Mouse (Mus musculus) erythroblast, adult 5-6 weeks (primary cell): ENCODE measurements around the gene March1. TPM values are rescaled to one million over a fixed set of nuclear protein-coding genes. Genes with fewer than 3 reads are reported as not detected.

Experiments used
- ATAC-seq: replicated peaks from 2 replicates; pipeline ENCODE4 v1.8.0; 2016; ENCODE audit warnings: moderate number of reproducible peaks, mild to moderate bottlenecking, moderate TSS enrichment, inconsistent platforms; ENCODE audit not compliant: poor library complexity, low FRiP score, severe bottlenecking
- total RNA-seq, 2 experiments: library from RNA; stranded (forward) in 1 of 2; stranded (reverse) in 1 of 2; fragments of 150-400 nt in 1 of 2; fragments of 200-764, 138-1000 nt in 1 of 2; gene quantifications; 2 replicates each; pipeline versions ENCODE4 v1.2.3 to v1.2.4; 2015 to 2017; ENCODE audit warnings: low replicate concordance in 2 of 2

March1 gene
- 6.3 and 7.7 TPM in 2 replicates for total RNA-seq (2015; ENCODE audit: low replicate concordance)
- 5.4 and 7.4 TPM in 2 replicates for total RNA-seq (2017; ENCODE audit: low replicate concordance)

GRCm38 (mm10) chr8:65617871-65618751 lies at the start of gene March1:
Gene March1, plus strand, starts transcription at chr8:65617900.
- no peak for ATAC-seq

DNA sequence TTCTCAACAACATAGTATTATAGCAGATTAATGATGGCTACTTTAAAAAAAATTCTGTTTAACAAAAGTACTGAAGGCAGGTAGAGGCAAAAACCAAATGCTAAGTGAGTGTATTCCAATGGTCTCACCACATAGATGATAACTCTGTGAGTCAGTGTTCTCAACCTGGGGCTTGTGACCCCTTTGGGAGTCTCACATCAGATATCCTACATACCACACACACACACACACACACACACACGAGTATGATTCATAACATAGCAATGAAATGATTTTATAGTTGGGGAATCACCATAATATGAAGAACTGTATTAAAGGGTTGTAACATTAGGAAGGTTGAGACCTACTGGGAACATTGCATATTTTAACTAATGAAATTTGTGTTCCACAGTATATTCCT lies 30.8 kb upstream of the March1 start:
- no peak for ATAC-seq

DNA sequence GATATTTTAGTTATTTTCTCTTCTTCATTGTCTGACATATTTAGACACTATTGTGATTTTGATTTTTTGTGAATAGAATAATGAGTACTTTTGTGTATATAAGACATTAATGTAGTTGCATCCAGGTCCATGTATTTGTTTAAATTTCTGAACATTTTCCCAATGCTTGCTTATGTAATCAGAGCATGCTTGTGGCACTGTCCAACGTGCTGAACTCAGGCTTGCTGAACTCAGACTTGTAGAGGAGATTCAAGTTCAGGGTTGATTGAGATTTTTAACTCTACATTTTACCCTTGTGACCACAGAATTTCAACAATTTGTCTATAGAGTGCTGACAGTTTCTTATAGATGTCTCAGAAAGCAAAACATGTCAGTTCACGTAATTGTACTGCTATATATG lies 14.5 kb upstream of the March1 start:
- no peak for ATAC-seq

GRCm38 (mm10) chr8:65609509-65609908 lies 8.2 kb upstream of the March1 start:
- no peak for ATAC-seq

DNA sequence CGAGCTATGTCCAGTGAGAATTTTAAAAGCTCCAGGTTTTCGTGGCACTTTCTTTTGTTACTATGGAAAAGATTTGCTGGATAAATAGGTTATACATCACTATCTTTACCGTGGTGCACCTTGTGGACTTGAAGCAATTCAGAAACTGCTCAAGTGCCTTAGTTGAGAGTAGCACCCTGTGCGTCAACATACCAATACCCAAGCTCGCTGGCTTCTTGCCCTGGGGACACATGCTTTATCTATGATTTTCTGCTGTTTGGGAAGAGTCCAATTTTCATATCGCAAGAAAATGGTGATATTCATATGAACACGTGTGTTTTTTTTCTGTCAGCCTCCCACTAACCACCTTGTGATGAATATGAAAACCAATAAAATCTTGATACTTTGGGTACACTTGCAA lies 1.3 kb downstream of the March1 start:
- ATAC-seq: no peak

DNA sequence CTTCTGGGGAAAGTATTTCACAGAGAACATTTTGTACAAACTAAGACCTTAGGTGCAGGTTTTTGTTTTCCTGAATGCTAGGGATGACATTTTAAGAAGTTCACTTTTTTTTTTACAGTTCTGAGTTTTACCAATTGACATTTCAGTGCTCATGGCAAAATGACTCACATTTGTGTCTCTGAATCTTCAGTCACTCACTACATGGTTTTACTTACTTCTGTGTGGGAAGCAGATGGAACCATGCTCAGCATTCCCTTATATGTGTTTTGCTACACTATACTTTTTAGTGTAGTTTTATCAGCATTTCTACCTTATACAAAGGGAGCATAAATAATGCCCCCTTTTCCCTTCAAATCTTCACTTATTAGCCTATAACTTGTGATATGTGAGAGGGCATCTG lies 27.2 kb downstream of the March1 start:
- no peak for ATAC-seq

DNA sequence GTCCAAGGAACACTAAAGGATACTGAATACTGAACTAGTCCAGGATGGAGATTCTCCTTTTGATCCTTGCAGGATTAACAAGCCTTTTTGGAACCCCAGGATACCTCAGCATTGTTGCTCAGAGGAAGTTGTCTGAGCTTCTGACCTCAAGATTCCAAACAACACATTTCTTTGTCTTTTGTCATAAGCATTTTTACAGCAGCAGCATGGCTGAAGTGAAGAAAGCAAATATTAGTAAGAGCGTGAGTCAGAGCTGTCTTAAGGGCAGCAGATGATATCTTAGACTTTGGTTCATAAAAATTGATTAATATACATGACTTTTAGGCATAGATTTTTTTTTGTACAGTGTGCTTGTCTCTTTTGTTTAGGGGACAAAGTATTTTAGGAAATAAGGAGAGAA lies 27.8 kb downstream of the March1 start:
- no peak for ATAC-seq

- no peak for ATAC-seq
Observed at GRCm38 (mm10) chr8:65645945-65646344, 28.2 kb downstream of the March1 start.

GRCm38 (mm10) chr8:65655924-65656323 lies 38.2 kb downstream of the March1 start:
- ATAC-seq: no peak

GRCm38 (mm10) chr8:65661885-65662284 lies 44.2 kb downstream of the March1 start:
- ATAC-seq: no peak

DNA sequence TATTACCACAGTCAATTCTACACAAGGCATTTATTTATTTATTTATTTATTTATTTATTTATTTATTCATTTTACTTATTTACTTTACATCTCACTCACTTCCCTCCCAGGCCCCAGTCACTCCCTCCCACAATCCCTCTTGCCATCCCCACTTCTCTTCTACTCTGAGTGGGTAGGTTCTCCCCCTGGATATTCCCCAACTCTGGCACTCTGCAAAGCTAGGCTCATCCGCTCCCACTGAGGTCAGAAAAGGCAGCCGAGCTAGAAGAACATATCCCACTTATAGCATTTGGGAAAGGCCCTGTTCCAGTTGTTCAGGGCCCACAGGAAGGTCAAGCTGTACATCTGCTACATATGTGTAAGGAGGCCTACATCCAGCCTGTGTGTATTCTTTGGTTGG lies 48.1 kb downstream of the March1 start:
- no peak for ATAC-seq

GRCm38 (mm10) chr8:65743066-65743465 lies 125.4 kb downstream of the March1 start:
- no peak for ATAC-seq

DNA sequence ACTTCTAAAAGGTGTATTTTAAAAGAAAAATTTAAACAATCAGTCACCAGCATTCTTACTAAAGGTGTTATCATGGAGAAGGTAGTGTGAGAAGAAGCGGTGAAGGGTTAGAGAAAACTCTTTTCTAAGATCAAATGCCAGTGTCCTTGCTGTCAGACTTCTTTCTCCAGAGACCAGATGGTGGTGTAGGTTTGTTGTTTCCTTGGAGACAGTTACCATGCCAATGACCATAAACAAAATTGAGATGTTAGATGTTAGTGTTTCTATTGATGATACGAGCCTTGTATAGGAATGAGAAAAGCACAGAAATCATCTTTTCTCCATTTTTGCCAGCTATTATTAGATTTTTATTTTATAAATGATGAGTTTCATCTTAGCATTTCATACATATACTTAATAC lies 158.1 kb downstream of the March1 start:
- no peak for ATAC-seq

- ATAC-seq: no peak
Observed at GRCm38 (mm10) chr8:65781156-65781555, 163.5 kb downstream of the March1 start.

DNA sequence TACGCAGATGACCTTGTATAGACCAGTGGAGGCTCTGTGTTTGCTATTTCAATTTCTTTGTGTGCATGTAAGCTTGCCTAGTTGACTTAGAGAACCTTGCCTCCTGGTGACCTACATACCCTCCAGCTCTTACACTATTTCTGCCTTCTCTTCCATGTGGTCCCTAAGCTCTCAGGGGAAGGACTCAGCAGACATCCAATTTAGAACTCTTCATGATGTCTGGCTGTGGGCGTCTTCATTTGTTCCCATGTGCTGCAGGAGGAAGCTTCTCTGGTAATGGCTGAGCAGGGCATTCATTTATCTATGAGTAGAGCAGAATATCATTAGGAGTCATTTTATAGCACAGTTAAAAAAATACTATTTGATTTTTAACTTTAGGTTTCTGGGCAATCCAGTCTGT lies 195.3 kb downstream of the March1 start:
- no peak for ATAC-seq

DNA sequence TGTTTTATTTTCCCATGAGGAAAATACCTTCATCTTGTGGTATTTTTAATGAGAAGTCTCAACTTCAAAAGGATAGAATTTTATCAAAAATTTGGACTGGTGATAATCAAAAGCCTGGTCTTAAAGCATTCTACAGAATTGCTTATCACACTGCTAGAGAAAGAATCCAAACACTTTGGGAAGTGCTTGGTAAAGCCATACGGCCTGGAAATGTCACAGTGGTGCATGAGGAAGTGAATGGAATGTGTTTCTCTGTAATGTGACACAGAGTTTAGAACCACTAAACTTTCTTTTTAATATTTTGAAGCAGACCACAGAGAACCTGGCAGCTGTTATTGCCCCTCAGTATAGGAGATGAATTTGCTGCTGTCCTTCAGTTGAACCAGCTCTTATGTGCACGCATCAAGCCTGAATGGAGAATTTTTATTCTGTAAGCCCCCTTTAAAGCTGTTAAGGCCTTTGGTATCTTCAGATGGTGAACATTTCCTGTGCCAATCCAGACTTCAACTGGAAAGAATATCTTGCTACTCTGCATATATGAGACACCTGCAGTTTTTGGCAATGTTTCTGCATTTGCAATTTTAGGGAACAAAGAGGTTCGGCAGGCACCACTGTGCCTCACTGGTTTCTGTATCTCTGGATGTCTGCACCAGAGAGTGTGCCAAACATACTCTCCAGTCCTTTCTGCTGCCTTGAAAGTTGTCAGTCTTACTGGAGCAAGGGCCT lies 304.8 kb downstream of the March1 start:
- no peak for ATAC-seq

DNA sequence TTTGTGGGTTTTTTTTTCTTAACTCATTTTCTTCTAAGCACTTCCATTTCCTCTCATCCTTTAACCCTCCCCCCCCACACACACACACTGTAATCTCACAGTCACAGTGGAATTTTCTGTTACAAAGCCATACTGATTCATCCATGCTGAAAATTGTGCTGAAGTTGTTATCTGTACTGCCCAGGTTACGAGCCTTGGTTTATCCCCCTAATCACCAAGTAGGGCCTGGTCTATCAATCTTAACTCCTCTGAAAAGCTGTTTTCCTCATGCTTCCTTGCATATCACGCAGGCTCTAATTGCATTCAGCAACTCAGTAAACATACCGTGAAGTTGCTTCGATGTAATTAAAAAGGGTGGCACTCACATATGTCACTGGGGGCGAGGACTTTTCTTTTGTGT lies 339.2 kb downstream of the March1 start:
- no peak for ATAC-seq

DNA sequence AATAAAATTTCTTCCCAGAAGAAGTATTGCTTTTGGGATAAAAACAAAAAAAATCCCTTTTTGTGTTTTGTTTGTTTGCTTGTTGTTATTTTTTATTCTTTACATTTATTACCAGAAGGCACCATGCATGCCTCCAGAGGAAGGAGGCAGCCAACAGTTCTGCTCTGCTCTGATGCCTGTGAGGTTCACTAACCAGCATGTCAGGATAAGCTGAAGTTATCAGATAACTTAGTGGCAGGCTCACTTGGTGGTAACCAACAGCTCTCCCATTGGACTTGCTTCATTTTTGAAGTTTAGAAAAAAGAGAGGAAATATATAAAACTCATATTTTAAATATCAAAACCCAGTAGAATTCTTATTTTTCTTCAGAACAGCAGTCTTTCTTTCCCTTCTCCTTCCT lies 339.8 kb downstream of the March1 start:
- ATAC-seq: no peak

DNA sequence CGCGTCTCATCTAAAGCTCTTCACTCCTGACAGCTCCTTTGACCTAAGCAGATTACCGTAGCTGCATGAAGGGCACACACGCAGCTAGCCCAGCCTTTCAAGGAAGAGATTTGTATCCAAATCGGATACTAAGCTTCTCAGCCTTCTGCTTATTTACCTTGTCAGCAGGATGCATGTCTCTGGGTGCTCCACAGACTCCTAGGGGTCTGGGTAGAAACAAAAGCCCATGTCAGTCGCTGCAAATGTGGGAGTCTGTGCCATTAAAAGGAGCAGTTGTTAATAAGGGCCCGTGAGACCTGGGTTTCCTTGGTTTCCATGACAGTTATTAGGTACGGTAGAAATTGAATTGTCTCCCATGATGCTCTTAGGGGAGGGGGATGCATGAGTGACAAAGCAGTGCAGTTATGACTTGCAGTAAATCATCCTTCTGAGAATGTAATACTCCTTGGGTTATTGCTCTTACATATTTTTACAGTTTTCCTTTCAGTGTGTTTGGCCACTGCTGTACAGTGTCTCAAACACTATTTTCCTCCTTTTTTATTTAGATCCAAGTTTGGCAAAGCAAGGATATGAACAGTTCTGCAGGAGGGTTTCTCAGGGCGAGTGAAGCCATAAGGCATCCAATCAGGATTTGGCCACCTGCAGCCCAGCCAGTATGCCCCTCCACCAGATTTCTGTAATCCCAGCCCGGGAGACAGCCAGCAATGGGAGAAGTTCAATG lies 349.0 kb downstream of the March1 start:
- ATAC-seq: no peak

GRCm38 (mm10) chr8:65967223-65967778 lies 349.6 kb downstream of the March1 start:
- ATAC-seq: no peak
